Mouse (Mus musculus): Measurements from ENCODE around the gene Gm42372.

Gm42372 gene

GRCm38 (mm10) chr7:17009326-17010009 is 26.6 kb downstream of the Gm42372 start:
- DNase-seq = peak; percentile 72 to 79

GRCm38 (mm10) chr7:17010010-17010347 is 27.1 kb downstream of the Gm42372 start:
- no peak for DNase-seq

- no peak for DNase-seq
Measured at GRCm38 (mm10) chr7:17011909-17012590, 29.2 kb downstream of the Gm42372 start.

- no peak for DNase-seq
Measured at GRCm38 (mm10) chr7:17015381-17015780, 32.5 kb downstream of the Gm42372 start.

- DNase-seq = peak in 1 of 2 experiments; percentile 47
Measured at GRCm38 (mm10) chr7:17017036-17017435, 34.1 kb downstream of the Gm42372 start.

GRCm38 (mm10) chr7:17017921-17018320 is 35.0 kb downstream of the Gm42372 start:
- no peak for DNase-seq

- DNase-seq = no peak
Measured at GRCm38 (mm10) chr7:17019426-17020166, 36.7 kb downstream of the Gm42372 start.

GRCm38 (mm10) chr7:17022176-17022575 is 39.3 kb downstream of the Gm42372 start:
- DNase-seq = no peak

GRCm38 (mm10) chr7:17023701-17024100 is 40.8 kb downstream of the Gm42372 start:
- DNase-seq = no peak

GRCm38 (mm10) chr7:17024141-17024540 is 41.3 kb downstream of the Gm42372 start:
- no peak for DNase-seq

- peak; percentile 59 to 69 for DNase-seq
Measured at GRCm38 (mm10) chr7:17024814-17025504, 42.1 kb downstream of the Gm42372 start.

- no peak for DNase-seq
Measured at GRCm38 (mm10) chr7:17025505-17025894, 42.6 kb downstream of the Gm42372 start.

- no peak for DNase-seq
Measured at GRCm38 (mm10) chr7:17025896-17026622, 43.2 kb downstream of the Gm42372 start.

- peak; percentile 2 to 51 for DNase-seq
Measured at GRCm38 (mm10) chr7:17026710-17027587, 44.1 kb downstream of the Gm42372 start.

- DNase-seq = peak; percentile 78 to 85
Measured at GRCm38 (mm10) chr7:17027588-17028343, 44.9 kb downstream of the Gm42372 start, which contains the start of gene Ppp5c. Ppp5c (minus strand) TSS chr7:17027924.

GRCm38 (mm10) chr7:17028923-17029322 is 46.0 kb downstream of the Gm42372 start:
- DNase-seq = no peak

- DNase-seq = no peak
Measured at GRCm38 (mm10) chr7:17030239-17030638, 47.4 kb downstream of the Gm42372 start.

All from thymus, postnatal 36 days (tissue).